Mouse (Mus musculus): ENCODE data around the gene Aadac. TPM values are rescaled to one million over a fixed set of nuclear protein-coding genes. Genes with fewer than 3 reads are reported as not detected.

Aadac gene
- total RNA-seq (2021) = not detected

- no peak for DNase-seq
- intact Hi-C loops (cut with DNase I) = no loop called here
Measured at GRCm38 (mm10) chr3:60025417-60025816, at the start of gene Aadac. Gene Aadac (plus strand): TSS chr3:60025717.

- DNase-seq = no peak
- intact Hi-C loops (cut with DNase I) = no loop called here
Measured at GRCm38 (mm10) chr3:60003622-60004021, 21.9 kb upstream of the Aadac start.

- intact Hi-C loops (cut with DNase I) = no loop called here
- no peak for DNase-seq
Measured at GRCm38 (mm10) chr3:60006443-60006842, 19.1 kb upstream of the Aadac start, which contains the start of gene Aadacl2. Gene Aadacl2 (plus strand): TSS chr3:60006743.

- no peak for DNase-seq
- intact Hi-C loops (cut with DNase I) = no loop called here
Measured at GRCm38 (mm10) chr3:60031511-60031910, 6.0 kb downstream of the Aadac start.

GRCm38 (mm10) chr3:60046221-60046913, 20.9 kb downstream of the Aadac start:
- intact Hi-C loops (cut with DNase I) = no loop called here
- no peak for DNase-seq

GRCm38 (mm10) chr3:60053231-60053927, 27.9 kb downstream of the Aadac start:
- no peak for DNase-seq
- intact Hi-C loops (cut with DNase I) = no loop called here

- DNase-seq = no peak
- intact Hi-C loops (cut with DNase I) = no loop called here
Measured at GRCm38 (mm10) chr3:60053931-60054330, 28.4 kb downstream of the Aadac start.

GRCm38 (mm10) chr3:60056451-60056850, 30.9 kb downstream of the Aadac start:
- intact Hi-C loops (cut with DNase I) = loop anchor here (5.0 kb wide), 1 partner anchor 184 kb away; no protein-coding TSS in a partner anchor
- DNase-seq = no peak

GRCm38 (mm10) chr3:60057070-60057808, 31.7 kb downstream of the Aadac start:
- intact Hi-C loops (cut with DNase I) = loop anchor here (5.0 kb wide), 1 partner anchor 185 kb away; no protein-coding TSS in a partner anchor
- no peak for DNase-seq

- DNase-seq = no peak
- intact Hi-C loops (cut with DNase I) = loop anchor here (5.0 kb wide), 1 partner anchor 185 kb away; no protein-coding TSS in a partner anchor
Measured at GRCm38 (mm10) chr3:60057809-60058082, 32.2 kb downstream of the Aadac start.

- intact Hi-C loops (cut with DNase I) = no loop called here
- no peak for DNase-seq
Measured at GRCm38 (mm10) chr3:60078883-60079415, 53.4 kb downstream of the Aadac start.

GRCm38 (mm10) chr3:60080572-60080971, 55.1 kb downstream of the Aadac start:
- DNase-seq = peak; percentile 18
- intact Hi-C loops (cut with DNase I) = no loop called here

- intact Hi-C loops (cut with DNase I) = no loop called here
- peak; percentile 43 for DNase-seq
Measured at GRCm38 (mm10) chr3:60081648-60082047, 56.1 kb downstream of the Aadac start, which contains the start of gene Sucnr1. Gene Sucnr1 (plus strand): TSS chr3:60081869.

- no peak for DNase-seq
- intact Hi-C loops (cut with DNase I) = no loop called here
Measured at GRCm38 (mm10) chr3:60082746-60083145, 57.2 kb downstream of the Aadac start.

- intact Hi-C loops (cut with DNase I) = no loop called here
- DNase-seq = no peak
Measured at GRCm38 (mm10) chr3:60085729-60086128, 60.2 kb downstream of the Aadac start.

Other genes with a start within 250 kb of the Aadac start
- not detected for gene Gm8298, start 164.7 kb upstream of the Aadac start, total RNA-seq (2021)
- gene C130079G13Rik, start 100.5 kb upstream of the Aadac start, total RNA-seq (2021) = not detected
- gene Aadacl2, start 19.0 kb upstream of the Aadac start, total RNA-seq (2021) = not detected
- gene Sucnr1, start 56.2 kb downstream of the Aadac start, total RNA-seq (2021) = not detected